Mouse (Mus musculus): ENCODE results near the gene Lgals2.

DNA sequence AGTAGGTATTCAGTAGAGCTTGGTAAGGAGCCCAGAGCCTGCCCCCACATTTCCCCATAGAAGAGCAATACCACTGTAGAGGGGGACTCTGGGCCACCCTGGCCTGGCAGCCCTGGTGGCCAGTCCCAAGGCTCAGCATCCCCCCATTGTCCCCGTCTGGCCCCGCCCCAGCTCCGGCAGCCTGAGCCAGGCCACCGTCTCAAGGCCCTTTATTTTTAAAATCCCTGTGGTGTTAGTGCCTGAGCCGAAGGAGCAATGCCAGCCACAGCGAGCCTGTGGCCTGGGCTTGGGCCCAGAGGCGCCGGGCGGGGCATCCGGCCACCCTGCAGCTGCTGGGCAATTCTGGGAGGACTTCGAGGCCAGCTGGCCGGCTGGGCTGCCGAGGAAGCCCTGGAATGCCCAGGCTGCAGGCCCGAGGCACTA is 22.6 kb downstream of the Lgals2 start:
- TF ChIP-seq CTCF (IDR thresholded peaks at IDR 0.05; ENCODE audit: extremely low read depth, insufficient read depth, insufficient read length, insufficient replicate concordance) (no peak), POLR2A (IDR thresholded peaks at IDR 0.05; ENCODE audit: low read depth, low read length) (no peak)
